Mouse (Mus musculus): ENCODE results near the gene Ift46. TPM values are rescaled to one million over a fixed set of nuclear protein-coding genes. Genes with fewer than 3 reads are reported as not detected.

Gene Ift46
- total and polyA plus RNA-seq, 3 experiments, result 30.2 to 51.9 TPM; not detected in 1

GRCm38 (mm10) chr9:44814179-44814578, 46.5 kb downstream of the Ift46 start:
- no peaks in the 10 kb centered on the region for H3K79me2 ChIP-seq (ENCODE audit: control insufficient read depth, insufficient read depth, low read length, poor library complexity)
- no peaks in the 10 kb centered on the region for H3K27me3 ChIP-seq (ENCODE audit: control insufficient read depth in 1 of 2, insufficient read depth in 2 of 2, low read length in 2 of 2)
- H3K4me3 ChIP-seq (ENCODE audit: control insufficient read depth in 1 of 2, insufficient read depth in 1 of 2, low read depth in 2 of 2, low read length in 2 of 2), result no peak overlapping the region
- H3K4me1 ChIP-seq (ENCODE audit: control insufficient read depth in 1 of 2, insufficient read depth in 2 of 2, low read length in 2 of 2), result no peaks in the 10 kb centered on the region
- no peak for TF ChIP-seq SMC3 (IDR thresholded peaks at IDR 0.05; ENCODE audit: low read depth, low read length)
- TF ChIP-seq E2F4 (IDR thresholded peaks at IDR 0.05; ENCODE audit: borderline replicate concordance, low read depth, low read length), result no peak
- no peak for TF ChIP-seq CTCF (IDR thresholded peaks at IDR 0.05 in 2 of 3, conservative IDR thresholded peaks at IDR 0.05 in 1 of 3; ENCODE audit: control insufficient read depth in 1 of 3, insufficient read depth in 1 of 3, low read depth in 2 of 3, low read length in 3 of 3, poor library complexity in 1 of 3, severe bottlenecking in 1 of 3)
- TF ChIP-seq MYB (IDR thresholded peaks at IDR 0.05; ENCODE audit: low read depth, low read length), result no peak
- TF ChIP-seq GABPA (IDR thresholded peaks at IDR 0.05; ENCODE audit: low read depth, low read length), result no peak
- no peak for TF ChIP-seq MEF2A (IDR thresholded peaks at IDR 0.05; ENCODE audit: extremely low read depth, insufficient replicate concordance, low read depth, low read length, poor library complexity, severe bottlenecking)
- TF ChIP-seq TBP (IDR thresholded peaks at IDR 0.05; ENCODE audit: low read depth, low read length), result no peak
- no peak for TF ChIP-seq BHLHE40 (IDR thresholded peaks at IDR 0.05; ENCODE audit: borderline replicate concordance, low read depth, low read length)
- no peak for TF ChIP-seq EP300 (IDR thresholded peaks at IDR 0.05; ENCODE audit: low read depth in 1 of 2, low read length in 2 of 2)
- no peak for TF ChIP-seq POLR2AphosphoS2 (IDR thresholded peaks at IDR 0.05; ENCODE audit: low read length)
- no peak for TF ChIP-seq ETS1 (IDR thresholded peaks at IDR 0.05; ENCODE audit: low read depth, low read length)
- no peak for TF ChIP-seq USF2 (IDR thresholded peaks at IDR 0.05; ENCODE audit: borderline replicate concordance in 1 of 2, insufficient read depth in 1 of 2, low read depth in 1 of 2, low read length in 2 of 2)
- no peak for TF ChIP-seq POLR2AphosphoS5 (IDR thresholded peaks at IDR 0.05; ENCODE audit: borderline replicate concordance, low read depth, low read length)
- H3K36me3 ChIP-seq (ENCODE audit: control insufficient read depth in 1 of 2, insufficient read depth in 2 of 2, low read length in 2 of 2), result peaks cover 0 to 23% of the 10 kb centered on the region in 2 experiments; a peak in 2 of 4 replicates
- no peaks in the 10 kb centered on the region for H3K9me3 ChIP-seq (replicated peaks; ENCODE audit: insufficient read depth, low read length)
- no peak overlapping the region for H3K9ac ChIP-seq (ENCODE audit: control insufficient read depth, low read depth, low read length, poor library complexity, severe bottlenecking)
- no peak for DNase-seq (ENCODE audit: low read depth, low spot score)
- H3K27ac ChIP-seq (ENCODE audit: control insufficient read depth, low read depth, low read length), result no peak overlapping the region

GRCm38 (mm10) chr9:44817522-44817921, 49.8 kb downstream of the Ift46 start:
- no peaks in the 10 kb centered on the region for H3K9me3 ChIP-seq (replicated peaks; ENCODE audit: insufficient read depth, low read length)

More at GRCm38 (mm10) chr9:44817522-44817921, 49.8 kb downstream of the Ift46 start:
- no peak overlapping the region for H3K9ac ChIP-seq (ENCODE audit: control insufficient read depth, low read depth, low read length, poor library complexity, severe bottlenecking)
- no peaks in the 10 kb centered on the region for H3K27me3 ChIP-seq (ENCODE audit: control insufficient read depth in 1 of 2, insufficient read depth in 2 of 2, low read length in 2 of 2)
- peaks cover 0 to 19% of the 10 kb centered on the region in 2 experiments; a peak in 2 of 4 replicates for H3K36me3 ChIP-seq (ENCODE audit: control insufficient read depth in 1 of 2, insufficient read depth in 2 of 2, low read length in 2 of 2)
- DNase-seq (ENCODE audit: low read depth, low spot score), result no peak
- H3K79me2 ChIP-seq (ENCODE audit: control insufficient read depth, insufficient read depth, low read length, poor library complexity), result no peaks in the 10 kb centered on the region
- no peak overlapping the region for H3K27ac ChIP-seq (ENCODE audit: control insufficient read depth, low read depth, low read length)
- no peaks in the 10 kb centered on the region for H3K4me1 ChIP-seq (ENCODE audit: control insufficient read depth in 1 of 2, insufficient read depth in 2 of 2, low read length in 2 of 2)
- no peak overlapping the region for H3K4me3 ChIP-seq (ENCODE audit: control insufficient read depth in 1 of 2, insufficient read depth in 1 of 2, low read depth in 2 of 2, low read length in 2 of 2)
- TF ChIP-seq JUND (IDR thresholded peaks at IDR 0.05; ENCODE audit: low read depth, low read length) (no peak), CHD1 (IDR thresholded peaks at IDR 0.05; ENCODE audit: low read depth, low read length) (no peak), MYB (IDR thresholded peaks at IDR 0.05; ENCODE audit: low read depth, low read length) (no peak), GABPA (IDR thresholded peaks at IDR 0.05; ENCODE audit: low read depth, low read length) (no peak), CHD2 (IDR thresholded peaks at IDR 0.05; ENCODE audit: low read length) (no peak), MAZ (IDR thresholded peaks at IDR 0.05; ENCODE audit: low read depth, low read length) (no peak), SIN3A (IDR thresholded peaks at IDR 0.05; ENCODE audit: low read length) (no peak), E2F4 (IDR thresholded peaks at IDR 0.05; ENCODE audit: borderline replicate concordance, low read depth, low read length) (no peak), TAL1 (IDR thresholded peaks at IDR 0.05; ENCODE audit: low read length) (no peak), NRF1 (IDR thresholded peaks at IDR 0.05; ENCODE audit: insufficient read depth, low read depth, low read length, poor library complexity, severe bottlenecking) (no peak), ETS1 (IDR thresholded peaks at IDR 0.05; ENCODE audit: low read depth, low read length) (no peak), SMC3 (IDR thresholded peaks at IDR 0.05; ENCODE audit: low read depth, low read length) (no peak), MEF2A (IDR thresholded peaks at IDR 0.05; ENCODE audit: extremely low read depth, insufficient replicate concordance, low read depth, low read length, poor library complexity, severe bottlenecking) (no peak), RAD21 (IDR thresholded peaks at IDR 0.05; ENCODE audit: low read depth, low read length) (no peak), POLR2AphosphoS5 (IDR thresholded peaks at IDR 0.05; ENCODE audit: borderline replicate concordance, low read depth, low read length) (no peak), MAX (IDR thresholded peaks at IDR 0.05; ENCODE audit: low read length) (no peak), MYC (IDR thresholded peaks at IDR 0.05; ENCODE audit: low read depth, low read length) (no peak), EP300 (IDR thresholded peaks at IDR 0.05; ENCODE audit: low read depth in 1 of 2, low read length in 2 of 2) (no peak)
